Mouse (Mus musculus): ENCODE results near the gene Epb41l1. TPM values are rescaled to one million over a fixed set of nuclear protein-coding genes. Genes with fewer than 3 reads are reported as not detected.

Gene Epb41l1
- polyA plus RNA-seq, 1 experiment, result 38.1 TPM

GRCm38 (mm10) chr2:156447413-156448295, 26.9 kb downstream of the Epb41l1 start:
- no peaks in the 10 kb centered on the region for H3K27me3 ChIP-seq (replicated peaks; ENCODE audit: control insufficient read depth, insufficient read depth, low read length)
- H3K4me3 ChIP-seq (ENCODE audit: insufficient read depth, low read depth, low read length), result no peak overlapping the region
- peaks cover 16% of the 10 kb centered on the region; the same call in 1 of the 2 replicates for H3K4me1 ChIP-seq (ENCODE audit: control insufficient read depth, insufficient read depth, low read length)
- TF ChIP-seq CTCF (conservative IDR thresholded peaks at IDR 0.05; ENCODE audit: insufficient read depth, insufficient read length, low read depth, low read length), result 0 out of 2 replicates have a peak, but pooled peaks have one; percentile 0
- TF ChIP-seq POLR2A (IDR thresholded peaks at IDR 0.05; ENCODE audit: low read depth, low read length), result no peak
- H3K36me3 ChIP-seq (ENCODE audit: control insufficient read depth, insufficient read depth, low read length), result no peaks in the 10 kb centered on the region
- H3K27ac ChIP-seq (ENCODE audit: insufficient read depth, low read depth, low read length), result peak overlapping the region; percentile 91
- WGBS, result 33% methylated on average over 10 of the region's 10 CpGs
- peak; percentile 83 for DNase-seq

DNA sequence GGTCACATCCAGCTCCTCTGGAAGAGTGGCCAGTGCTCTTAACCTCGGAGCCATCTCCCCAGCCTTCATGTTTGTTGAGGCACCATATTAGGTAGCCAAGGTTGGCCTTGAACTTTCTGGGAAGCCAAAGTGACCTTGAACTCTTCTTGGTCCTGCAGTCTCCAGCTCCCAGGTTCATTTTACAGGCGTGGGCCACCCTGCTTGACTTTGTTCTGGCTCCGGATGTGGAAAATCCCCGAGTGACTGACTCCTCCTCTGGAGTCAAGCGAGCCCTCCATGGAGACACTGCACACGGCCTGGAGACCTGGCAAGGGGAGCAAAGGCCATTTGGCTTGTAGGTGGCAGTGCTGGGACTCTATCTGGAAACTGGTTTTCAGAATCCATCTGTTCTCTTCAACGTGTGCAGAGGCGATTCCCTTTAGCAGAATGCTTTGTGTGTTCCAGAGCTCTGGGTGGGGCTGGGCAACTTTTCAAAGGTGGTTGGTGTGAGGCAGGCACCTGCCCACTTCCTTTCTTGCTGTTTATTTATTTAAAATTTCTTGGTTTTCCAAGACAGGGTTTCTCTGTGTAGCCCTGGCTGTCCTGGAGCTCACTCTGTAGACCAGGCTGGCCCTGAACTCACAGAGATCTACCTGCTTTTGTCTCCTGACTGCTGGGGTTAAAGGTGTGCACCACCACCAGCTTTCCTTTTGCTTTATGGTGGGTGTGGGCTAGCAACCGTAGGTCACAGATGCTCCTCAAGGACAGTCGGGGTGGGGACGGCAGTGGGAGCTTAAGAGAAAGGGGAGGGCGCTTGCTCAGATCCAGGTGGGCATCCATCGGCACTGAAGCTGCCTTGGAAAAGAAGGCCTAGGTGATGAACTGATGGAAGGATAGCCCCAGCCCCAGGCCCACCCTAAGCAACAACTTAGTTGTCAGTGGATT, 30.8 kb downstream of the Epb41l1 start:
- peak; percentile 75 for DNase-seq
- 60% methylated on average over 13 of the region's 13 CpGs for WGBS
- H3K36me3 ChIP-seq (ENCODE audit: control insufficient read depth, insufficient read depth, low read length), result no peaks in the 10 kb centered on the region
- H3K4me3 ChIP-seq (ENCODE audit: insufficient read depth, low read depth, low read length), result no peak overlapping the region
- TF ChIP-seq POLR2A (IDR thresholded peaks at IDR 0.05; ENCODE audit: low read depth, low read length) (no peak), CTCF (conservative IDR thresholded peaks at IDR 0.05; ENCODE audit: insufficient read depth, insufficient read length, low read depth, low read length) (no peak)
- peaks cover 20% of the 10 kb centered on the region for H3K4me1 ChIP-seq (ENCODE audit: control insufficient read depth, insufficient read depth, low read length)
- peak overlapping the region; percentile 34 for H3K27ac ChIP-seq (ENCODE audit: insufficient read depth, low read depth, low read length)
- H3K27me3 ChIP-seq (replicated peaks; ENCODE audit: control insufficient read depth, insufficient read depth, low read length), result no peaks in the 10 kb centered on the region

- no peak for DNase-seq
- no peaks in the 10 kb centered on the region for H3K36me3 ChIP-seq (ENCODE audit: control insufficient read depth, insufficient read depth, low read length)
- WGBS, result 83% methylated on average over 7 of the region's 7 CpGs
- no peak overlapping the region for H3K27ac ChIP-seq (ENCODE audit: insufficient read depth, low read depth, low read length)
- H3K27me3 ChIP-seq (replicated peaks; ENCODE audit: control insufficient read depth, insufficient read depth, low read length), result no peaks in the 10 kb centered on the region
- TF ChIP-seq POLR2A (IDR thresholded peaks at IDR 0.05; ENCODE audit: low read depth, low read length) (no peak), CTCF (conservative IDR thresholded peaks at IDR 0.05; ENCODE audit: insufficient read depth, insufficient read length, low read depth, low read length) (no peak)
- peaks cover 15% of the 10 kb centered on the region for H3K4me1 ChIP-seq (ENCODE audit: control insufficient read depth, insufficient read depth, low read length)
- no peak overlapping the region for H3K4me3 ChIP-seq (ENCODE audit: insufficient read depth, low read depth, low read length)
These were observed 31.4 kb downstream of the Epb41l1 start for GRCm38 (mm10) chr2:156452149-156452536.

DNA sequence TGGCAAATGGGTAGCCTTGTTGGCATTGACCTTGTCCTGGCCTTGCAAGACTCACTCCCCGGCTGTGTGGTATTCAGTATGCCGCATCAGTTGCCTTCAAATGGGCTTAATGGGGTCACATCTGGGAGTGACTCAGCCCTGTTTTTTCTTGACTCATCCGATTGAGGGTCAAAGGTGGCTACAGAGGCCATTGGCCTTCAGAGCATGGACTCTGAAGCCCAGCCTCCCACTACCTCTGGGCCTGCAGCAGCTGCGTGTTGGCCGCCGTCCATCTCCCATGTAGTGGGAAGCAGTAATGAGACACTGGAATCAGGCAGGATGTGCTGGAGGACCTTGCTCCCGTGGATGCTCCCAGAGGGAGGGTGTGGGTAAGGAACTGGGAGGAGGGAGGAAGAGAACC, 33.1 kb downstream of the Epb41l1 start:
- WGBS, result 34% methylated on average over 7 of the region's 7 CpGs

GRCm38 (mm10) chr2:156455508-156456108, 34.9 kb downstream of the Epb41l1 start:
- no peak for DNase-seq
- H3K27ac ChIP-seq (ENCODE audit: insufficient read depth, low read depth, low read length), result no peak overlapping the region
- TF ChIP-seq POLR2A (IDR thresholded peaks at IDR 0.05; ENCODE audit: low read depth, low read length) (no peak), CTCF (conservative IDR thresholded peaks at IDR 0.05; ENCODE audit: insufficient read depth, insufficient read length, low read depth, low read length) (no peak)
- H3K4me1 ChIP-seq (ENCODE audit: control insufficient read depth, insufficient read depth, low read length), result peaks cover 14% of the 10 kb centered on the region
- 84% methylated on average over 9 of the region's 9 CpGs for WGBS
- no peak overlapping the region for H3K4me3 ChIP-seq (ENCODE audit: insufficient read depth, low read depth, low read length)
- H3K27me3 ChIP-seq (replicated peaks; ENCODE audit: control insufficient read depth, insufficient read depth, low read length), result no peaks in the 10 kb centered on the region
- no peaks in the 10 kb centered on the region for H3K36me3 ChIP-seq (ENCODE audit: control insufficient read depth, insufficient read depth, low read length)

More for the DNA sequence above, 33.1 kb downstream of the Epb41l1 start:
- H3K4me3 ChIP-seq (ENCODE audit: insufficient read depth, low read depth, low read length), result no peak overlapping the region
- peaks cover 14% of the 10 kb centered on the region for H3K4me1 ChIP-seq (ENCODE audit: control insufficient read depth, insufficient read depth, low read length)
- TF ChIP-seq POLR2A (IDR thresholded peaks at IDR 0.05; ENCODE audit: low read depth, low read length), result no peak
- no peak for TF ChIP-seq CTCF (conservative IDR thresholded peaks at IDR 0.05; ENCODE audit: insufficient read depth, insufficient read length, low read depth, low read length)
- DNase-seq, result peak; percentile 95
- 0 out of 2 replicates have a peak overlapping the region, but pooled peaks have one; percentile 9 for H3K27ac ChIP-seq (ENCODE audit: insufficient read depth, low read depth, low read length)
- H3K36me3 ChIP-seq (ENCODE audit: control insufficient read depth, insufficient read depth, low read length), result no peaks in the 10 kb centered on the region
- no peaks in the 10 kb centered on the region for H3K27me3 ChIP-seq (replicated peaks; ENCODE audit: control insufficient read depth, insufficient read depth, low read length)

GRCm38 (mm10) chr2:156456386-156457342, 36.0 kb downstream of the Epb41l1 start:
- Histone ChIP-seq H3K4me3 (ENCODE audit: insufficient read depth, low read depth, low read length) (no peak overlapping the region), H3K27me3 (replicated peaks; ENCODE audit: control insufficient read depth, insufficient read depth, low read length) (no peaks in the 10 kb centered on the region), H3K36me3 (ENCODE audit: control insufficient read depth, insufficient read depth, low read length) (no peaks in the 10 kb centered on the region), H3K4me1 (ENCODE audit: control insufficient read depth, insufficient read depth, low read length) (peaks cover 8% of the 10 kb centered on the region), H3K27ac (ENCODE audit: insufficient read depth, low read depth, low read length) (no peak overlapping the region)
- no peak for TF ChIP-seq POLR2A (IDR thresholded peaks at IDR 0.05; ENCODE audit: low read depth, low read length)
- no peak for TF ChIP-seq CTCF (conservative IDR thresholded peaks at IDR 0.05; ENCODE audit: insufficient read depth, insufficient read length, low read depth, low read length)
- no peak for DNase-seq
- WGBS, result 75% methylated on average over 14 of the region's 14 CpGs
